Mouse (Mus musculus) CD8-positive naive resting alpha-beta T cell, adult 2 months (primary cell): ENCODE data around the gene Gm20924.
"Not testable (repeated sequence)": the region's sequence is repeated elsewhere in the genome, so short reads cannot be mapped to it uniquely, and the experiment has no call there.

ENCODE experiments used
- DNase-seq, 2 experiments: peaks; one replicate each; pipeline ENCODE4 v3.0.0; 2022; ENCODE audit warnings: low read depth in 2 of 2, low spot score in 2 of 2

Gene Gm20924

GRCm38 (mm10) chrY:65207427-65207826 lies at the start of gene Gm20924:
Gm20924 (minus strand) TSS chrY:65207527.
- DNase-seq, result not testable (repeated sequence)
